Mouse (Mus musculus): ENCODE data around the gene Krtap9-3.

Krtap9-3 gene

GRCm38 (mm10) chr11:99566530-99566929 lies 31.4 kb downstream of the Krtap9-3 start, which contains the start of gene Krtap3-1:
Krtap3-1 (minus strand) TSS chr11:99566630.
- no peak for DNase-seq (ENCODE audit: low spot score in 2 of 2)

GRCm38 (mm10) chr11:99562580-99562979 lies 35.3 kb downstream of the Krtap9-3 start:
- DNase-seq (ENCODE audit: low spot score in 2 of 2), result no peak

DNA sequence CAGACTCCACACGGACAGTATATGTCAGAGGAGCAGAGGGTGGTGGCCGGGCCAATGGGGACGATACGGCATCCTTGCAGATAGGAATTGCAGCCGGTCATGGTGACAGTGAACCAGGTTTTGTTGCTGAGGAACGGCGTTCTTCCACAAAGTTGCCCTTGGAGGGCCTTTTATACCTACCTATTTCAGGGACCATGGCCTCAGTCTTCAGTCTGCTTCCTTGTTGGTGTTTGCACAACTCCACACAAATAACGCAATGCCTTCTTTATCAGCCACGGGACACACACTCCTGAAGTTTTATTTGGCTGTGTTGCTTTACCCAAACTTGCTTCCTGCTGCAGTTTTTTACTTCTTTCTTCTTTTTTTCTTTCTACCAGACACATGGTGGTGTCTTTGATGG lies 38.5 kb downstream of the Krtap9-3 start, which contains the start of gene Gm11939:
Gene Gm11939, minus strand, starts transcription at position 101 of the 400 bp plus-strand sequence.
- no peak for DNase-seq (ENCODE audit: low spot score in 2 of 2)

DNA sequence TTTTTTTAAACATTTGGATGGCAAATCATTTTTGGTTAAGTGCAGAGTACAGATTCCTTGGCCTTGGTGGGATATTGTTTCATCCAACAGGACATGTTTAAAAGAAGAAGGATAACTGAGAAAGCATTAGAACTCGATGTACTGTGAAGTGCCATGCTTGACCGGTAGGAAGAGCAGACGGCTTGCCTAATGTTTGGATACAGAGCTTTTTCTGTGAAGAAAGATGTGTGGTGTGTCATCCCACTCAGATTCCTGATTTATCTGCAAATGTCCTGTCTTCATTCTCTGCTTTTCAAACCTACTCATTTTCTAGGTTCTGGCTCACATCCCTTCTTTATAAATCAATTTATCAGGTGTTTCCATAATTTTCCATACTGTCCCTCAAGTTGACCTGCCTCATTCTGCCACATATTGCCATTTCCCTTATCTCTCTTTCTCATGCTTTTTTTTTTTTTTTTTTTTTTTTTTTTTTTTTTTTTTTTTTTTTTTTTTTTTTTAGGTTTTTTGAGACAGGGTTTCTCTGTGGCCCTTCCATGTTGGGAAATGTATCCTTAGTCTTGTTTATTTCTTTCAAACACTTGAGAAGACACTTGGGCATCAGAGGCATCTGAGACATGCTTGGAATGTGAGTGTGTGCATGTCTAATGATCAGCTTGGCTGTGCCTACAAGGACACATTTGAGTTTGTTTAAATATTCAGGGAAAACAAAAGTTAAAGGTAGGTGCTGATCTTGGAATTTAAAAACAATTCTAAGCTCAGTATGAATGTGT lies 39.7 kb downstream of the Krtap9-3 start:
- DNase-seq (ENCODE audit: low spot score in 2 of 2), result no peak

- DNase-seq (ENCODE audit: low spot score in 2 of 2), result no peak
These were observed 41.2 kb downstream of the Krtap9-3 start, which contains the start of gene Krtap3-2 for GRCm38 (mm10) chr11:99556753-99557152. Krtap3-2 (minus strand) TSS chr11:99556853.

DNA sequence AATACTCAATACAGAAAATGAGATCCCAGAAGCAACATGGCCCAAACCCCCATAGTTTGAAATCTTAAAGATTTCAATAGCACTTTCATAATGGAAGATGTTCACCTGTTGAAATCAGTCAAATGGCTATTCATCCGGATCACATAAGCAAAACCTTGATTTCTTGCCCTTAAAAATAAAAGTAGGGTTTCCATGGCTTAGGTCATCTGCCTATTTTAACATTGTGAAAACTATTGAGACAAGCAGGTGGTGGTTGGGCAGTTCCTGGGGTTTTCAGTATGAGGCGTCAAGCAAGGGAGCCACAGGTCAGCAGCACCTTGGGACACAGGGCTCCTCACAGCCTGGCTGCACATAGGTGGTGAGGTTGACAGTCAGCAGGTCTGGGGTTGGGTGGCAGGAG lies 41.7 kb downstream of the Krtap9-3 start:
- no peak for DNase-seq (ENCODE audit: low spot score in 2 of 2)

DNA sequence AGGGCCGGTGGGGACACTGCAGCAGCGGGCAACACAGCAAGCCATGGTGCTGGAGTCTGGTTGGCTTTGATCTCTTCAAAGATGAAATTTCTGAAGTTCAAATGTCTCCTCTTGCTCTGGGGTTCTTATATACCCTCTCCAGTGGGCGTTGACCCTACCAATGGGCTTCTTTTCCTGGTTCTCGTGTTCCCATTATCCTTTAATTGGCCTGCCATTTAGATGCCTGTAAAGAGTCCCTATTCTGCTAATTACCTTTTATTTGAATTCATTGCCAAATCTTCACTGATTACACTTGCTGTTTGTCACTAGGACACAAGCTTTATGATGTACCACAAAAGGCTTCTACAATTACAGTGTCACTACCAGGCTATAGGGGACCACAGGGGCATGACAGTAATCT lies 47.1 kb downstream of the Krtap9-3 start, which contains the start of gene Krtap3-3:
Gene Krtap3-3, minus strand, starts transcription at position 101 of the 400 bp plus-strand sequence.
- DNase-seq (ENCODE audit: low spot score in 2 of 2), result no peak

- DNase-seq (ENCODE audit: low spot score in 2 of 2), result no peak
These were observed 50.0 kb downstream of the Krtap9-3 start for GRCm38 (mm10) chr11:99547892-99548291.

All from urinary bladder, adult 18-20 months (tissue).